In the genomic region with DNA sequence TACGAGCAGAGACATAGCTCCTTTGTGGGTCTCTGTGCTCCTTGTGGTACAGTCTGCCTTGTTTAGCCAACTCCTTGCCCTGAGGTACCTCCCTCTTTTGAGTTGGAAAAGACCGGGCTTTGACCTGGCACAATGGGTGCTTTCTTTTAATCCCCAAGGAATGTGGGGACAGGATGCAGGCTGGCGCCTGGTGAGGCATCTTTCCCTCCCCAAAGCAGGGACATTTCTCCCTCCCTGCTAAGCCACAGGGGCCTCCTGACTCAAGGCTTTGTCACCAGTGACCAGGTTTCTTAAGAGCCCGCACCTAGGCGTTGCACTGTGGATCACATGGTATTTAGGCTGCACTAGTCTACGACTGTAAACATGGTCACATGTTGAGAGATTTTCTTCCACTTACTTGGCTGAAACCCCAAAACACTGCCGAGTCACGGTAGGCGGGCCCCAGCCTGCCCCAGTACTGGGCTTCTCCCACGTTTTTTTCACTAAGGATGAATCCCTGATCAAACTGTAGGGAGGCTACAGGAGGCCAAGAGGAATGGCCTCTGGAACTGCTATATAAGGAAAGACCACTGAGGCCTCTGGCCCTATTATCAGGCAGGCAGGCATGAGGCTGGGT, we compare ENCODE assay signal across 8 mouse cellular contexts. TPM values are rescaled to one million over a fixed set of nuclear protein-coding genes. Genes with fewer than 3 reads are reported as not detected.
DNase-seq lines count a peak whose midpoint lies in the region; ATAC-seq and TF ChIP-seq lines count a peak whose summit lies in the region.

No protein-coding gene starts in this region.

- TF ChIP-seq EP300 in MEL (IDR thresholded peaks at IDR 0.05; ENCODE audit: low read depth in 1 of 2, low read length in 2 of 2): no peak
- peak; percentile 65 for TF ChIP-seq EP300 in heart, postnatal 0 days (IDR thresholded peaks at IDR 0.05; ENCODE audit: low read depth)

- 1% methylated on average over 10 of the region's 10 CpGs for WGBS in embryonic facial prominence, embryonic 14.5 days
- WGBS in heart, postnatal 0 days: under 1% methylated on average over 10 of the region's 10 CpGs
- 2% methylated on average over 10 of the region's 10 CpGs for WGBS in midbrain, embryonic 11.5 days

- peak overlapping the region; percentile 99 for H3K4me2 ChIP-seq in embryonic facial prominence, embryonic 14.5 days (ENCODE audit: low read depth, low read length)
- peak overlapping the region; percentile 97 for H3K4me2 ChIP-seq in heart, postnatal 0 days (ENCODE audit: low read depth, low read length)
- peak overlapping the region; percentile 98 for H3K4me2 ChIP-seq in midbrain, embryonic 11.5 days

- peaks cover 0 to 5% of the 10 kb centered on the region in 2 experiments; a peak in 2 of 4 replicates for H3K36me3 ChIP-seq in MEL (ENCODE audit: control insufficient read depth in 1 of 2, insufficient read depth in 2 of 2, low read length in 2 of 2)
- H3K36me3 ChIP-seq in embryonic facial prominence, embryonic 14.5 days (ENCODE audit: control insufficient read depth, insufficient read depth, low read length): peaks cover 20% of the 10 kb centered on the region
- H3K36me3 ChIP-seq in heart, postnatal 0 days (replicated peaks; ENCODE audit: control insufficient read depth, insufficient read depth, low read length): peaks cover 15% of the 10 kb centered on the region
- no peaks in the 10 kb centered on the region; the same call in 1 of the 2 replicates for H3K36me3 ChIP-seq in midbrain, embryonic 11.5 days (ENCODE audit: control insufficient read depth, insufficient read depth, low read length)

- H3K79me2 ChIP-seq in MEL (ENCODE audit: control insufficient read depth, insufficient read depth, low read length, poor library complexity): peaks cover 38% of the 10 kb centered on the region

- no peaks in the 10 kb centered on the region for H3K9me3 ChIP-seq in MEL (replicated peaks; ENCODE audit: insufficient read depth, low read length)
- H3K9me3 ChIP-seq in embryonic facial prominence, embryonic 14.5 days (ENCODE audit: control insufficient read depth, low read length): no peaks in the 10 kb centered on the region
- H3K9me3 ChIP-seq in heart, postnatal 0 days (replicated peaks; ENCODE audit: control insufficient read depth, low read length): no peaks in the 10 kb centered on the region
- no peaks in the 10 kb centered on the region for H3K9me3 ChIP-seq in midbrain, embryonic 11.5 days (ENCODE audit: control insufficient read depth, low read length)

- H3K4me3 ChIP-seq in MEL (ENCODE audit: control insufficient read depth in 1 of 2, insufficient read depth in 1 of 2, low read depth in 2 of 2, low read length in 2 of 2): peak overlapping the region; percentile 74 to 83
- H3K4me3 ChIP-seq in embryonic facial prominence, embryonic 14.5 days (ENCODE audit: low read depth, low read length): peak overlapping the region; percentile 71
- peak overlapping the region; percentile 70 for H3K4me3 ChIP-seq in heart, postnatal 0 days (ENCODE audit: low read depth, low read length)
- H3K4me3 ChIP-seq in midbrain, embryonic 11.5 days (ENCODE audit: low read depth, low read length): peak overlapping the region; percentile 72

- peak; percentile 70 to 89 for DNase-seq in adrenal gland, adult (ENCODE audit: inconsistent age in 2 of 2, low spot score in 1 of 2)
- no peak for DNase-seq in adrenal gland, postnatal 4 days (ENCODE audit: low spot score in 2 of 2)
- peak; percentile 89 for DNase-seq in MEL (ENCODE audit: low read depth, low spot score)
- peak; percentile 88 for DNase-seq in embryonic facial prominence, embryonic 14.5 days (ENCODE audit: low spot score)
- peak; percentile 71 for DNase-seq in heart, postnatal 0 days (ENCODE audit: low spot score)
- peak; percentile 37 to 57 for DNase-seq in kidney, postnatal 4 days
- DNase-seq in midbrain, embryonic 11.5 days (ENCODE audit: low spot score, missing footprints): peak; percentile 91
- no peak for DNase-seq in left cerebral cortex, postnatal 4 days

- no peak for TF ChIP-seq CTCF in MEL (IDR thresholded peaks at IDR 0.05 in 2 of 3, conservative IDR thresholded peaks at IDR 0.05 in 1 of 3; ENCODE audit: control insufficient read depth in 1 of 3, insufficient read depth in 1 of 3, low read depth in 2 of 3, low read length in 3 of 3, poor library complexity in 1 of 3, severe bottlenecking in 1 of 3)
- TF ChIP-seq CTCF in heart, postnatal 0 days (IDR thresholded peaks at IDR 0.05; ENCODE audit: low read depth): no peak

- H3K4me1 ChIP-seq in MEL (ENCODE audit: control insufficient read depth in 1 of 2, insufficient read depth in 2 of 2, low read length in 2 of 2): peaks cover 0 to 11% of the 10 kb centered on the region in 2 experiments; a peak in 3 of 4 replicates
- H3K4me1 ChIP-seq in embryonic facial prominence, embryonic 14.5 days (ENCODE audit: control insufficient read depth, insufficient read depth, low read length): peaks cover 23% of the 10 kb centered on the region
- peaks cover 31% of the 10 kb centered on the region for H3K4me1 ChIP-seq in heart, postnatal 0 days (ENCODE audit: control insufficient read depth, insufficient read depth)
- peaks cover 26% of the 10 kb centered on the region for H3K4me1 ChIP-seq in midbrain, embryonic 11.5 days (ENCODE audit: control insufficient read depth, insufficient read depth, low read length)

- peak; percentile 36 for ATAC-seq in embryonic facial prominence, embryonic 14.5 days (ENCODE audit: low read depth)
- peak; percentile 24 for ATAC-seq in heart, postnatal 0 days (ENCODE audit: insufficient read depth, low read depth)
- ATAC-seq in midbrain, embryonic 11.5 days (ENCODE audit: low FRiP score): 0 out of 2 replicates have a peak, but pooled peaks have one; percentile 3

- TF ChIP-seq POLR2A in MEL (IDR thresholded peaks at IDR 0.05; ENCODE audit: control insufficient read depth in 1 of 2, insufficient read depth in 1 of 2, low read depth in 1 of 2, low read length in 2 of 2, poor library complexity in 1 of 2): 0 out of 4 replicates have a peak, but pooled peaks of 1 of the 2 experiments have one; percentile 30

- no peaks in the 10 kb centered on the region for H3K27me3 ChIP-seq in MEL (ENCODE audit: control insufficient read depth in 1 of 2, insufficient read depth in 2 of 2, low read length in 2 of 2)
- H3K27me3 ChIP-seq in embryonic facial prominence, embryonic 14.5 days (replicated peaks; ENCODE audit: control insufficient read depth, insufficient read depth, low read length): no peaks in the 10 kb centered on the region
- no peaks in the 10 kb centered on the region for H3K27me3 ChIP-seq in heart, postnatal 0 days (ENCODE audit: control insufficient read depth, insufficient read depth, low read length)
- H3K27me3 ChIP-seq in midbrain, embryonic 11.5 days (ENCODE audit: control insufficient read depth, insufficient read depth, low read length): peaks cover 19% of the 10 kb centered on the region

- H3K9ac ChIP-seq in MEL (ENCODE audit: control insufficient read depth, low read depth, low read length, poor library complexity, severe bottlenecking): peak overlapping the region; percentile 81
- H3K9ac ChIP-seq in embryonic facial prominence, embryonic 14.5 days (ENCODE audit: low read depth, low read length): peak overlapping the region; percentile 71
- H3K9ac ChIP-seq in heart, postnatal 0 days (replicated peaks; ENCODE audit: low read depth, low read length): peak overlapping the region; percentile 76
- H3K9ac ChIP-seq in midbrain, embryonic 11.5 days (ENCODE audit: low read length): peak overlapping the region; percentile 66

- intact Hi-C loops in left cerebral cortex, postnatal 4 days (cut with DNase I): no loop called here

- peak overlapping the region; percentile 26 for H3K27ac ChIP-seq in MEL (ENCODE audit: control insufficient read depth, low read depth, low read length)
- H3K27ac ChIP-seq in embryonic facial prominence, embryonic 14.5 days (replicated peaks; ENCODE audit: low read depth, low read length): peak overlapping the region; percentile 90
- peak overlapping the region; percentile 96 for H3K27ac ChIP-seq in heart, postnatal 0 days (ENCODE audit: low read depth)
- no peak overlapping the region for H3K27ac ChIP-seq in midbrain, embryonic 11.5 days (ENCODE audit: low read depth, low read length)

- TF ChIP-seq RAD21 in MEL (IDR thresholded peaks at IDR 0.05; ENCODE audit: low read depth, low read length): no peak

RNA-seq across cellular contexts. Expression of a gene that starts 1.6 kb away (rescaled TPM):
- 10 to 100 TPM; 18.8 to 19.3 TPM for total RNA-seq in adrenal gland, postnatal 4 days (2021)
- total RNA-seq in MEL (2012; rRNA removed): 17.5 and 18.0 TPM in 2 replicates
- 10 to 100 TPM in 1 of 2 experiments, not detected in 1; 22.5 TPM for polyA plus RNA-seq in MEL (2012; ENCODE audit: insufficient read depth in 1 of 2, insufficient read length in 2 of 2, low read depth in 1 of 2, low replicate concordance in 2 of 2, missing spikeins in 1 of 2)
- 10.9 and 11.2 TPM in 2 replicates for polyA plus RNA-seq in embryonic facial prominence, embryonic 14.5 days (2014; fragmentation: Nextera tagmentation; extraction: Ambion mirVana)
- 56.5 and 70.4 TPM in 2 replicates for total RNA-seq in heart, postnatal 0 days (2014; rRNA removed; ENCODE audit: low replicate concordance)
- polyA plus RNA-seq in heart, postnatal 0 days (2015; fragmentation: Nextera tagmentation; extraction: Ambion mirVana): 24.7 and 31.8 TPM in 2 replicates
- polyA plus RNA-seq in midbrain, embryonic 11.5 days (2014; fragmentation: Nextera tagmentation; extraction: Ambion mirVana): 2.0 and 2.6 TPM in 2 replicates
- total RNA-seq in left cerebral cortex, postnatal 4 days (2021): 1 to 10 TPM; 6.6 to 7.1 TPM

RNA-seq across cellular contexts. Expression of a gene that starts 14.1 kb away (rescaled TPM):
- 10 to 100 TPM; 24.8 to 28.0 TPM for total RNA-seq in adrenal gland, postnatal 4 days (2021)
- total RNA-seq in MEL (2012; rRNA removed): 2.0 and 3.2 TPM in 2 replicates
- 1 to 10 TPM in 1 of 2 experiments, not detected in 1; 6.6 TPM for polyA plus RNA-seq in MEL (2012; ENCODE audit: insufficient read depth in 1 of 2, insufficient read length in 2 of 2, low read depth in 1 of 2, low replicate concordance in 2 of 2, missing spikeins in 1 of 2)
- 30.1 and 32.6 TPM in 2 replicates for polyA plus RNA-seq in embryonic facial prominence, embryonic 14.5 days (2014; fragmentation: Nextera tagmentation; extraction: Ambion mirVana)
- 8.0 and 10.7 TPM in 2 replicates for total RNA-seq in heart, postnatal 0 days (2014; rRNA removed; ENCODE audit: low replicate concordance)
- polyA plus RNA-seq in heart, postnatal 0 days (2015; fragmentation: Nextera tagmentation; extraction: Ambion mirVana): 8.4 and 9.3 TPM in 2 replicates
- 21.5 and 22.9 TPM in 2 replicates for polyA plus RNA-seq in midbrain, embryonic 11.5 days (2014; fragmentation: Nextera tagmentation; extraction: Ambion mirVana)
- 10 to 100 TPM; 20.6 to 21.2 TPM for total RNA-seq in left cerebral cortex, postnatal 4 days (2021)

RNA-seq across cellular contexts. Expression of a gene that starts 17.3 kb away (rescaled TPM):
- total RNA-seq in adrenal gland, postnatal 4 days (2021): 10 to 100 TPM; 16.8 to 17.0 TPM
- total RNA-seq in MEL (2012; rRNA removed): 9.4 and 12.1 TPM in 2 replicates
- 10 to 100 TPM in 1 of 2 experiments, not detected in 1; 21.4 TPM for polyA plus RNA-seq in MEL (2012; ENCODE audit: insufficient read depth in 1 of 2, insufficient read length in 2 of 2, low read depth in 1 of 2, low replicate concordance in 2 of 2, missing spikeins in 1 of 2)
- 19.0 and 19.9 TPM in 2 replicates for polyA plus RNA-seq in embryonic facial prominence, embryonic 14.5 days (2014; fragmentation: Nextera tagmentation; extraction: Ambion mirVana)
- 1.7 and 11.3 TPM in 2 replicates for total RNA-seq in heart, postnatal 0 days (2014; rRNA removed; ENCODE audit: low replicate concordance)
- 6.5 and 9.0 TPM in 2 replicates for polyA plus RNA-seq in heart, postnatal 0 days (2015; fragmentation: Nextera tagmentation; extraction: Ambion mirVana)
- 21.1 and 22.5 TPM in 2 replicates for polyA plus RNA-seq in midbrain, embryonic 11.5 days (2014; fragmentation: Nextera tagmentation; extraction: Ambion mirVana)
- total RNA-seq in left cerebral cortex, postnatal 4 days (2021): 10 to 100 TPM; 17.4 to 17.6 TPM

RNA-seq across cellular contexts. Expression of a gene that starts 21.4 kb away (rescaled TPM):
- 10 to 100 TPM; 35.6 to 41.8 TPM for total RNA-seq in adrenal gland, postnatal 4 days (2021)
- total RNA-seq in MEL (2012; rRNA removed): 12.0 and 13.7 TPM in 2 replicates
- polyA plus RNA-seq in MEL (2012; ENCODE audit: insufficient read depth in 1 of 2, insufficient read length in 2 of 2, low read depth in 1 of 2, low replicate concordance in 2 of 2, missing spikeins in 1 of 2): 10 to 100 TPM in 1 of 2 experiments, not detected in 1; 17.2 TPM
- polyA plus RNA-seq in embryonic facial prominence, embryonic 14.5 days (2014; fragmentation: Nextera tagmentation; extraction: Ambion mirVana): 31.7 and 32.7 TPM in 2 replicates
- 16.9 and 23.2 TPM in 2 replicates for total RNA-seq in heart, postnatal 0 days (2014; rRNA removed; ENCODE audit: low replicate concordance)
- 22.0 and 27.4 TPM in 2 replicates for polyA plus RNA-seq in heart, postnatal 0 days (2015; fragmentation: Nextera tagmentation; extraction: Ambion mirVana)
- polyA plus RNA-seq in midbrain, embryonic 11.5 days (2014; fragmentation: Nextera tagmentation; extraction: Ambion mirVana): 21.9 and 24.6 TPM in 2 replicates
- total RNA-seq in left cerebral cortex, postnatal 4 days (2021): 10 to 100 TPM; 29.2 to 33.0 TPM

RNA-seq across cellular contexts. Expression of a gene that starts 28.2 kb away (rescaled TPM):
- under 1 TPM; 0.25 to 0.37 TPM for total RNA-seq in adrenal gland, postnatal 4 days (2021)
- 0.12 TPM in 1 of 2 replicates, not detected in the other for total RNA-seq in MEL (2012; rRNA removed)
- polyA plus RNA-seq in MEL (2012; ENCODE audit: insufficient read depth in 1 of 2, insufficient read length in 2 of 2, low read depth in 1 of 2, low replicate concordance in 2 of 2, missing spikeins in 1 of 2): under 1 TPM in 1 of 2 experiments, not detected in 1; 0.21 TPM
- polyA plus RNA-seq in embryonic facial prominence, embryonic 14.5 days (2014; fragmentation: Nextera tagmentation; extraction: Ambion mirVana): 1.2 and 1.5 TPM in 2 replicates
- total RNA-seq in heart, postnatal 0 days (2014; rRNA removed; ENCODE audit: low replicate concordance): not detected in 2 replicates
- polyA plus RNA-seq in heart, postnatal 0 days (2015; fragmentation: Nextera tagmentation; extraction: Ambion mirVana): 0.07 and 0.08 TPM in 2 replicates
- polyA plus RNA-seq in midbrain, embryonic 11.5 days (2014; fragmentation: Nextera tagmentation; extraction: Ambion mirVana): 0.44 and 0.58 TPM in 2 replicates
- under 1 TPM; 0.56 to 0.83 TPM for total RNA-seq in left cerebral cortex, postnatal 4 days (2021)

Comparison
In these comparisons a context has a peak if more than half of its experiments do, and no peak if none do; other contexts are left out.
1. DNase-seq: peak in adrenal gland, adult (2 of 2), MEL (single experiment), embryonic facial prominence, embryonic 14.5 days (single experiment), heart, postnatal 0 days (single experiment), kidney, postnatal 4 days (2 of 2) and midbrain, embryonic 11.5 days (single experiment); none in adrenal gland, postnatal 4 days (0 of 2) and left cerebral cortex, postnatal 4 days (single experiment).
2. Peak in every context shown above with its lines, with median percentiles within 50 percentile points of each other: H3K4me3 ChIP-seq, H3K9ac ChIP-seq, ATAC-seq and H3K4me2 ChIP-seq.